Mouse (Mus musculus) thymus, adult 2 months (tissue): ENCODE results near the gene Samd4. TPM values are rescaled to one million over a fixed set of nuclear protein-coding genes. Genes with fewer than 3 reads are reported as not detected.
A peak's percentile ranks its signal among the peaks of the same experiment; 100 is the strongest.

Experiments
- DNase-seq: peaks from one replicate; pipeline ENCODE4 v3.0.0; 2021
- H3K27ac ChIP-seq: fragments of 200-500 bp; 2 replicates; pipeline ENCODE4 v1.5.1; 2012; ENCODE audit warnings: low read length, control low read depth; ENCODE audit not compliant: control insufficient read depth, insufficient read depth
- H3K27me3 ChIP-seq: fragments of 200-500 bp; 2 replicates; pipeline ENCODE4 v1.6.1; 2012; ENCODE audit warnings: mild to moderate bottlenecking, low read length, moderate library complexity, mixed read lengths; ENCODE audit not compliant: control insufficient read depth, insufficient read depth
- H3K36me3 ChIP-seq: fragments of 200-500 bp; 2 replicates; pipeline ENCODE4 v1.6.1; 2012; ENCODE audit warnings: mild to moderate bottlenecking, low read length, moderate library complexity; ENCODE audit not compliant: control insufficient read depth, insufficient read depth
- H3K4me1 ChIP-seq: fragments of 200-500 bp; replicated peaks from 2 replicates; pipeline ENCODE4 v1.6.1; 2012; ENCODE audit warnings: low read length; ENCODE audit not compliant: control insufficient read depth, insufficient read depth
- H3K4me3 ChIP-seq: fragments of 200-500 bp; 2 replicates; pipeline ENCODE4 v1.5.1; 2012; ENCODE audit warnings: mild to moderate bottlenecking, low read length, control low read depth, moderate library complexity; ENCODE audit not compliant: control insufficient read depth, insufficient read depth
- CTCF ChIP-seq: fragments of 200-500 bp; IDR thresholded peaks from 2 replicates; pipeline ENCODE4 v1.5.1; 2012; ENCODE audit warnings: mild to moderate bottlenecking, control low read depth, low read length, moderate library complexity, borderline replicate concordance; ENCODE audit not compliant: control insufficient read depth, poor library complexity, insufficient read depth; ENCODE audit errors: extremely low read depth
- POLR2A ChIP-seq: fragments of 200-500 bp; IDR thresholded peaks from 2 replicates; pipeline ENCODE4 v1.6.1; 2012; ENCODE audit warnings: mild to moderate bottlenecking, low read length, control low read depth, moderate library complexity; ENCODE audit not compliant: control insufficient read depth, poor library complexity, insufficient read depth; ENCODE audit errors: extremely low read depth
- WGBS: fragments of 180-500 bp; shearing (Covaris S2); methylation state at CpG from one replicate; pipeline ENCODE4 v1.1.7; 2018; 5-methylcytosine and 5-hydroxymethylcytosine counted together
- polyA plus RNA-seq: library from polyadenylated mRNA; depleted of rRNA; stranded (reverse); fragments of >200 nt; gene quantifications from 2 replicates; pipeline ENCODE4 v1.2.3, GENCODE M21; 2012

Gene Samd4
- polyA plus RNA-seq, 1 experiment = 3.1 TPM

DNA sequence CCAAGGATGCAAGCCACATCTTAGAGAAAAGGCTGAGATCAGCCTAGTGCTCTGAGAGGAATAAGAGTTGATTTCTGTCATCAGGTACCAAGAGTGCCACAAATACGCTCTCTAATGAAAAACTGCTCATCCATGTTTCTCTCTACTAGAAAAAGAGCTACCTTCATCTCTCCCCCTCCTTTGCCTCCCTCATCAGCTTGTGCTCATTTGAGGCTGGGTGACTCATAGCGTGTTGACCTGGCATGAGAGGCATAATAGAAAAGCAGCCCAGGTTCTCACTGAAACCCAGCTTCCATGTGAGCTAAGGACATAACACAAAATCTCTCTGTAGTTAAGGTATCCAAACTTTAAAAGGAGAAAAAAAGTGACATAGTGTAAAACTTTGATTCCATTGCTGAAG is 176.3 kb downstream of the Samd4 start:
- Histone ChIP-seq H3K27ac (no peak overlapping the region), H3K4me3 (no peak overlapping the region), H3K36me3 (no peaks in the 10 kb centered on the region), H3K4me1 (no peaks in the 10 kb centered on the region), H3K27me3 (no peaks in the 10 kb centered on the region)
- DNase-seq = no peak
- TF ChIP-seq CTCF = no peak
- TF ChIP-seq POLR2A = no peak
- 96% methylated on average over 2 of the region's 2 CpGs for WGBS

DNA sequence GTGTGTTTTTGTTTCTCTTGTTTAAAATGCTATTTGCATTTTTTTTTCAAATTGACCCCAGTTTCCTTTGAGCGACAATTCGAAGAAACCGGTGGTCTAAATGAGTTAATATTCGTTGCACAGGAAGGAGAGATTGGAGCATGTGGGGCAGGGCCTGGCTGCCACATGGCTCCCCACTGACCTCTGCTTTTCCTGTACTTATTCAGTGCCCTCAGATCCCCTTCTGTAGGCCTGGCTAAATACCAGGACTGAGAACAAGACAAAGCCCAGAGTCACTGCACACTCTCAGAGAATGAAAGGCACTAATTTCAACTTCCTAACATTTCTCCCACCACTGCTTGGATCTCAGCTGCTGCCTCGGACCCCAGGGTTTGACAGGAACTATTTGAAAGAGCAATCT is 182.4 kb downstream of the Samd4 start:
- H3K27me3 ChIP-seq = no peaks in the 10 kb centered on the region
- 28% methylated on average over 5 of the region's 5 CpGs for WGBS
- no peak for DNase-seq
- H3K27ac ChIP-seq = no peak overlapping the region
- TF ChIP-seq CTCF = no peak
- no peak for TF ChIP-seq POLR2A
- H3K36me3 ChIP-seq = no peaks in the 10 kb centered on the region
- H3K4me1 ChIP-seq = no peaks in the 10 kb centered on the region
- no peak overlapping the region for H3K4me3 ChIP-seq

DNA sequence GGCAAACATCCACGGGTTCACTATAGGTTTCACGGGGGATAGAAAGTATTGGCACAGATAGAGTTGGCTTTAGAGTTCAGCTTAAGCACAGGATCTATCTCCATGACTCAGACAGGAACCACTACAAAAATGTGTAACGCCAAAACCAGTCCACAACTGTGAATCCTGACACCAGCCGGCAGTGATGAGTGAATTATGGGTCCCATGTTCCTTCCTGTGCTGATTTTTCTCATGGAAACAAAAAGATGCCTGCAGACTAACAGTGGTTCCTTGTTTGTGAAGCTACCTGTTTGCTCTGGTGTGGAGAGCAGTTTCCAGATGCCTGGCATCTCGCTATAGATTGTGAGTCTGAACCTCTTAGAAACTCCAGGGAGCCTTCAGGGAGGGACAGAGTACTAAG is 184.2 kb downstream of the Samd4 start:
- no peaks in the 10 kb centered on the region for H3K27me3 ChIP-seq
- H3K4me3 ChIP-seq = no peak overlapping the region
- H3K4me1 ChIP-seq = no peaks in the 10 kb centered on the region
- DNase-seq = no peak
- no peak for TF ChIP-seq CTCF
- TF ChIP-seq POLR2A = no peak
- H3K36me3 ChIP-seq = no peaks in the 10 kb centered on the region
- WGBS = 62% methylated on average over 5 of the region's 5 CpGs
- no peak overlapping the region for H3K27ac ChIP-seq

DNA sequence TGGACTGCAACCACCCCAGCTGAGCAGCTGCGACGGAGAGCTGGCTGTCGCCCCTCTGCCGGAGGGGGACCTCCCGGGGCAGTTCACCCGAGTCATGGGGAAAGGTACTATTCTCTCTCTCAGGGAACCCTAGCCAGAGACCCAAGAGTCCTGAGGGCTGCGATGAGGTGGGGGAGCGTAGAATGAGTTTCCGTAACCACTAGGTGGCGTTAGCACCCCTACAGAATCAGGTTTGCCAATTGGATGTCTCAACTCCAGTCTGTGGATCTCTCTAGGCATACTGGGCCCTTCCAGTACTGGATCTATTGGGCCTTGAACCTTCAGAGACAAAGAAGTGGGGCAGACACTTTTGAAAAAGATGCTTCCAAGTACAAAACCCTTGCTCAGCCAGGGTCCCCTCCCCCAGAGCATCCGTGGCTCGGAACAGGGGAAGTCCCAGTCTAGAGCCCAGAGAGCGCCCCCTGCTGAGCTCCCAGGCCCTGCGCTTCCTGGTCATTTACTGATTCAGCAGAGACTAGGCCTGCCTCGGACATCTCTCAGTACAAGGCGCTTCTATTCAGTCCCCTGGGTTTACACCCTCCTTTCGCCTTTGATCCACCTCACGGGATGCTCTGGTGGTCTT is 191.5 kb downstream of the Samd4 start:
- Histone ChIP-seq H3K27me3 (no peaks in the 10 kb centered on the region), H3K27ac (no peak overlapping the region), H3K36me3 (no peaks in the 10 kb centered on the region), H3K4me1 (peaks cover 9% of the 10 kb centered on the region), H3K4me3 (no peak overlapping the region)
- 88% methylated on average over 18 of the region's 18 CpGs for WGBS
- DNase-seq = no peak
- TF ChIP-seq CTCF (no peak), POLR2A (no peak)

DNA sequence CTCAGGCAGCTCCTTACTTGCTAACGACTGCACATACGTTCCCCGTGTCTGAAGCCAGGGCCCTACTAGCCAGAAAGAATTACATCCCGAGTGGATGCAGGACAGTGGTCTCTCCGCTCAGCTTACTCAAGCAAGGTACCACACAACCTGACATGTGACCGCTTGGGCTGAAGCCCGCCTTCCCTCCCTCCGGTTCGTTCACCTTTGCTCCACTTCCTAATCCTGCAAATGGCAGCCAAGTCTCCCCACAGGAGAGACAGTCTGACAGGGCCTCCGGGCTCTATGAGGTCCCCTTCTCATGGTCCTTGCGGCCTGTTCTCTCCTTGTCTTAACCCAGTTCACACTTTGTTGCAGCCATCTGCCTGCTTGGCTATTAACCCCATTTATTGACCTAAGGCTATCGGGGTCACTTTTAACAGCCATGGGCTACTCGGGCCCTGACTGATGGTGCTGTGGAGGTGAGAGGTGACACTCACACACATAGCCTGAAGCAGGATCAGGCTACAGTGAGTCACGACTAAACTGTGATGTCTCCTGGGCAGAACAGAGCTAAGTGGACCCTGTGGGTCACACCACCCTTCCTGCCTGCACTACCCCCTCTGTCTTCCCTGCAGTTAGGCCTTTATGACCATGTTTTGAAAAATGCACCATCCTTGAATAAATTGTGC is 192.5 kb downstream of the Samd4 start:
- DNase-seq = no peak
- H3K4me3 ChIP-seq = no peak overlapping the region

DNA sequence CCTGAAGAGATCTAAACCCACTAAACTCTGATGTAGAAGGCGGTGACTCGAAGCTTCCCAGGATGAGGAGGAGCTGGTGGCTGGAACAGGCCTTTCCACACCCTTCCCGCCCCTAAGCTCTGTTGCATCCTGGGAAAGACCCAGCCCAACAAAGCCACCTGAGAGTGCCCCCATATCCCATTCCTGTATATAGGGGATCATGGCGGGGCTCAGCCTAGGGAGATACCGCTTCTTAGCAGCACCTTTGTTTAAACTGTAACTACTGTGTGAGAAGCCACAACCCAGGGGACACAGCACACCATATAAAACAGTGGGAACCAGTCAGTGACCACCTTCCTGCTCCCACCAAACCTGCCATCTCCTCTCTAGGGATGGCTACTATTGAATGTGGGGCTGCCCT is 193.2 kb downstream of the Samd4 start:
- no peak overlapping the region for H3K27ac ChIP-seq
- no peak overlapping the region for H3K4me3 ChIP-seq
- no peaks in the 10 kb centered on the region for H3K27me3 ChIP-seq
- peaks cover 9% of the 10 kb centered on the region for H3K4me1 ChIP-seq
- DNase-seq = no peak
- H3K36me3 ChIP-seq = no peaks in the 10 kb centered on the region
- TF ChIP-seq POLR2A = no peak
- 99% methylated on average over 5 of the region's 5 CpGs for WGBS

More for the DNA sequence above, 192.5 kb downstream of the Samd4 start:
- 95% methylated on average over 14 of the region's 14 CpGs for WGBS
- Histone ChIP-seq H3K27me3 (no peaks in the 10 kb centered on the region), H3K27ac (no peak overlapping the region), H3K4me1 (peaks cover 9% of the 10 kb centered on the region), H3K36me3 (no peaks in the 10 kb centered on the region)
- no peak for TF ChIP-seq POLR2A
- TF ChIP-seq CTCF = no peak

DNA sequence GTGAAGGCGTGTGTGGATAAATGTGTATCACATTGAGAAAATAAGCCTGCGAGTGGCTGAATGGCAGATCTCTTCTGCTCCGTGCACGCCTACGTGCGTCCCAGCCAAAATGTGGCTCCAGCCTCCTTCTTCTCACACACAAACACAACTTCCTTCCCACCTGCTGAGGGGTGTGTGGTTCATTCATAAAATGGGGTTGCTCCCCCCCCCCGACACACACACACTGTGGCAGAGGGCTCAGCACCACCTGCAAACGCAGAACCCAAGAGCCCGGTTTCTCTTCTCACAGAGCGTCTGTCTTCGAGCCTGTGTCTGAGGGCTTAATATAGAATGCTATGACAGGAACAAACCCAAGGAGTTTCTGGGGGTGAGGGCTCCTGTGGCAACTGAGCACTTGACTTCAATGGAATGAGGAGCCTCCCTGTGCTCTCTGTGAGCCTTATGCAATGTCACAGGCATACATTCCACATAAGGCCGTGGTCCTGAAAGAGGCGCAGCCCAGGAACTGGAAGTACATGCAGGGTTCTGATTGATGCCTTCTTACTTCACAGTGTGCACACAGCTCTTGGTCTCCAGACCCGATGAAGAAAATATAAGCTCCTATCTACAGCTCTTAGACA is 194.4 kb downstream of the Samd4 start:
- peaks cover 9% of the 10 kb centered on the region for H3K4me1 ChIP-seq
- H3K27me3 ChIP-seq = no peaks in the 10 kb centered on the region
- no peak overlapping the region for H3K27ac ChIP-seq
- H3K36me3 ChIP-seq = no peaks in the 10 kb centered on the region
- H3K4me3 ChIP-seq = no peak overlapping the region
- 23% methylated on average over 14 of the region's 14 CpGs for WGBS
- TF ChIP-seq CTCF = no peak
- TF ChIP-seq POLR2A = no peak
- peak; percentile 67 for DNase-seq
